In genomic region chr6:100705366-100705811, GRCm38 (mm10) we compare ENCODE assay signal across 9 mouse cellular contexts. TPM values are rescaled to one million over a fixed set of nuclear protein-coding genes. Genes with fewer than 3 reads are reported as not detected.
DNase-seq lines count a peak whose midpoint lies in the region; ATAC-seq lines count a peak whose summit lies in the region.
"Had no signal": no experiment of that assay in that cellular context is flagged by ENCODE, and none has a peak within 500 bp of the region (broad histone marks: within the 10 kb centered on the region; RNA-seq: fewer than 3 reads in every experiment).

No protein-coding gene starts in this region.

- no peak for ATAC-seq in heart, embryonic 12.5 days (ENCODE audit: insufficient number of reproducible peaks, low FRiP score)
- ATAC-seq in intestine, embryonic 14.5 days (replicated peaks; ENCODE audit: low FRiP score, low TSS enrichment, low read depth): no peak
- ATAC-seq in midbrain, embryonic 14.5 days (ENCODE audit: low FRiP score, low TSS enrichment): no peak
- ATAC-seq in erythroid progenitor cell, adult 5-6 weeks (replicated peaks; ENCODE audit: low FRiP score, poor library complexity, severe bottlenecking): no peak

- H3K4me3 ChIP-seq in heart, embryonic 12.5 days: peak overlapping the region; percentile 66
- peak overlapping the region; percentile 54 for H3K4me3 ChIP-seq in intestine, embryonic 14.5 days (ENCODE audit: low read depth, low read length)
- peak overlapping the region; percentile 54 for H3K4me3 ChIP-seq in midbrain, embryonic 14.5 days (replicated peaks; ENCODE audit: low read depth, low read length)

- no peak overlapping the region for H3K27ac ChIP-seq in heart, embryonic 12.5 days (ENCODE audit: poor library complexity, severe bottlenecking)
- no peak overlapping the region for H3K27ac ChIP-seq in intestine, embryonic 14.5 days (ENCODE audit: low read depth)
- no peak overlapping the region for H3K27ac ChIP-seq in midbrain, embryonic 14.5 days (replicated peaks; ENCODE audit: low read depth, low read length)

- no peaks in the 10 kb centered on the region for H3K9me3 ChIP-seq in heart, embryonic 12.5 days (replicated peaks)
- H3K9me3 ChIP-seq in intestine, embryonic 14.5 days (ENCODE audit: control insufficient read depth, low read length): no peaks in the 10 kb centered on the region
- H3K9me3 ChIP-seq in midbrain, embryonic 14.5 days (ENCODE audit: control insufficient read depth, low read length): no peaks in the 10 kb centered on the region

- WGBS in heart, embryonic 12.5 days: 2% methylated on average over 15 of the region's 15 CpGs
- WGBS in intestine, embryonic 14.5 days: 2% methylated on average over 15 of the region's 15 CpGs
- under 1% methylated on average over 15 of the region's 15 CpGs for WGBS in midbrain, embryonic 14.5 days

- H3K9ac ChIP-seq in heart, embryonic 12.5 days: peak overlapping the region; percentile 67; the same call in 1 of the 2 replicates
- H3K9ac ChIP-seq in intestine, embryonic 14.5 days (ENCODE audit: low read length): no peak overlapping the region
- no peak overlapping the region; the same call in 1 of the 2 replicates for H3K9ac ChIP-seq in midbrain, embryonic 14.5 days (replicated peaks; ENCODE audit: low read length)

- H3K27me3 ChIP-seq in heart, embryonic 12.5 days (replicated peaks): peaks cover 45% of the 10 kb centered on the region
- peaks cover 24% of the 10 kb centered on the region for H3K27me3 ChIP-seq in intestine, embryonic 14.5 days (replicated peaks; ENCODE audit: control insufficient read depth, insufficient read depth, low read length)
- H3K27me3 ChIP-seq in midbrain, embryonic 14.5 days (ENCODE audit: control insufficient read depth, insufficient read depth, low read length): peaks cover 23% of the 10 kb centered on the region
- H3K27me3 ChIP-seq: CH12.LX had no signal

- H3K4me2 ChIP-seq in heart, embryonic 12.5 days: peak overlapping the region; percentile 96
- H3K4me2 ChIP-seq in intestine, embryonic 14.5 days (ENCODE audit: low read length): peak overlapping the region; percentile 90
- peak overlapping the region; percentile 95 for H3K4me2 ChIP-seq in midbrain, embryonic 14.5 days (ENCODE audit: low read length)

- peaks cover 3% of the 10 kb centered on the region; the same call in 1 of the 2 replicates for H3K4me1 ChIP-seq in heart, embryonic 12.5 days (replicated peaks)
- peaks cover 4% of the 10 kb centered on the region; the same call in 1 of the 2 replicates for H3K4me1 ChIP-seq in intestine, embryonic 14.5 days (replicated peaks; ENCODE audit: control insufficient read depth, insufficient read depth, low read length)
- peaks cover 9% of the 10 kb centered on the region; the same call in 1 of the 2 replicates for H3K4me1 ChIP-seq in midbrain, embryonic 14.5 days (ENCODE audit: control insufficient read depth, insufficient read depth, low read length)

- H3K36me3 ChIP-seq in heart, embryonic 12.5 days: no peaks in the 10 kb centered on the region
- no peaks in the 10 kb centered on the region for H3K36me3 ChIP-seq in intestine, embryonic 14.5 days (ENCODE audit: control insufficient read depth, insufficient read depth, low read length)
- H3K36me3 ChIP-seq in midbrain, embryonic 14.5 days (ENCODE audit: control insufficient read depth, insufficient read depth, low read length): no peaks in the 10 kb centered on the region

- DNase-seq in heart, adult 8-10 months (ENCODE audit: low spot score): no peak
- DNase-seq in embryo, embryonic 10.5 days (ENCODE audit: low spot score): peak; percentile 64
- DNase-seq in intestine, embryonic 14.5 days (ENCODE audit: low spot score): peak; percentile 74
- DNase-seq in midbrain, embryonic 14.5 days: no peak
- no peak for DNase-seq in thymus, postnatal 36 days
- DNase-seq in B cell, adult 2 months: no peak

RNA-seq across cellular contexts. Expression of gene Gxylt2, which starts 0.9 kb away (rescaled TPM):
- polyA plus RNA-seq in heart, embryonic 12.5 days (2016; fragmentation: Nextera tagmentation; extraction: Ambion mirVana): 1.6 and 1.9 TPM in 2 replicates
- 1 to 10 TPM; 1.6 to 2.4 (median 2.3) TPM for total RNA-seq in heart, adult 8-10 months (2022)
- 1.2 and 1.4 TPM in 2 replicates for polyA plus RNA-seq in intestine, embryonic 14.5 days (2014; fragmentation: Nextera tagmentation; extraction: Ambion mirVana)
- 0.53 and 1.2 TPM in 2 replicates for polyA plus RNA-seq in midbrain, embryonic 14.5 days (2014; fragmentation: Nextera tagmentation; extraction: Ambion mirVana)
- not detected in 2 replicates for total RNA-seq in erythroid progenitor cell, adult 5-6 weeks (2015; ENCODE audit: low replicate concordance)
- not detected in 2 replicates for total RNA-seq in erythroid progenitor cell, adult 5-6 weeks (2017; ENCODE audit: low replicate concordance)

RNA-seq across cellular contexts. Expression of gene Shq1, which starts 34.4 kb away (rescaled TPM):
- 11.4 and 12.7 TPM in 2 replicates for polyA plus RNA-seq in heart, embryonic 12.5 days (2016; fragmentation: Nextera tagmentation; extraction: Ambion mirVana)
- 1 to 10 TPM; 2.6 to 5.2 (median 3.6) TPM for total RNA-seq in heart, adult 8-10 months (2022)
- polyA plus RNA-seq in intestine, embryonic 14.5 days (2014; fragmentation: Nextera tagmentation; extraction: Ambion mirVana): 16.6 and 18.6 TPM in 2 replicates
- polyA plus RNA-seq in midbrain, embryonic 14.5 days (2014; fragmentation: Nextera tagmentation; extraction: Ambion mirVana): 8.5 and 9.6 TPM in 2 replicates
- under 0.01 and 1.7 TPM in 2 replicates for total RNA-seq in erythroid progenitor cell, adult 5-6 weeks (2015; ENCODE audit: low replicate concordance)
- 0.30 and 3.7 TPM in 2 replicates for total RNA-seq in erythroid progenitor cell, adult 5-6 weeks (2017; ENCODE audit: low replicate concordance)

Comparison
In these comparisons a context has a peak if more than half of its experiments do, and no peak if none do; other contexts are left out.
1. DNase-seq: peak in embryo, embryonic 10.5 days (single experiment) and intestine, embryonic 14.5 days (single experiment); none in heart, adult 8-10 months (single experiment), midbrain, embryonic 14.5 days (single experiment), thymus, postnatal 36 days (0 of 2) and B cell, adult 2 months (0 of 2).
2. Peak in every context shown above with its lines, with median percentiles within 50 percentile points of each other: H3K4me2 ChIP-seq and H3K4me3 ChIP-seq.